Mouse (Mus musculus) thymus, adult 2 months (tissue): ENCODE data around the gene Dync1h1. TPM values are rescaled to one million over a fixed set of nuclear protein-coding genes. Genes with fewer than 3 reads are reported as not detected.

Experiments
- DNase-seq: peaks from one replicate; pipeline ENCODE4 v3.0.0; 2021
- H3K27ac ChIP-seq: fragments of 200-500 bp; 2 replicates; pipeline ENCODE4 v1.5.1; 2012; ENCODE audit warnings: low read length, control low read depth; ENCODE audit not compliant: control insufficient read depth, insufficient read depth
- H3K27me3 ChIP-seq: fragments of 200-500 bp; 2 replicates; pipeline ENCODE4 v1.6.1; 2012; ENCODE audit warnings: mild to moderate bottlenecking, low read length, moderate library complexity, mixed read lengths; ENCODE audit not compliant: control insufficient read depth, insufficient read depth
- H3K36me3 ChIP-seq: fragments of 200-500 bp; 2 replicates; pipeline ENCODE4 v1.6.1; 2012; ENCODE audit warnings: mild to moderate bottlenecking, low read length, moderate library complexity; ENCODE audit not compliant: control insufficient read depth, insufficient read depth
- H3K4me1 ChIP-seq: fragments of 200-500 bp; replicated peaks from 2 replicates; pipeline ENCODE4 v1.6.1; 2012; ENCODE audit warnings: low read length; ENCODE audit not compliant: control insufficient read depth, insufficient read depth
- H3K4me3 ChIP-seq: fragments of 200-500 bp; 2 replicates; pipeline ENCODE4 v1.5.1; 2012; ENCODE audit warnings: mild to moderate bottlenecking, low read length, control low read depth, moderate library complexity; ENCODE audit not compliant: control insufficient read depth, insufficient read depth
- CTCF ChIP-seq: fragments of 200-500 bp; IDR thresholded peaks from 2 replicates; pipeline ENCODE4 v1.5.1; 2012; ENCODE audit warnings: mild to moderate bottlenecking, control low read depth, low read length, moderate library complexity, borderline replicate concordance; ENCODE audit not compliant: control insufficient read depth, poor library complexity, insufficient read depth; ENCODE audit errors: extremely low read depth
- POLR2A ChIP-seq: fragments of 200-500 bp; IDR thresholded peaks from 2 replicates; pipeline ENCODE4 v1.6.1; 2012; ENCODE audit warnings: mild to moderate bottlenecking, low read length, control low read depth, moderate library complexity; ENCODE audit not compliant: control insufficient read depth, poor library complexity, insufficient read depth; ENCODE audit errors: extremely low read depth
- WGBS: fragments of 180-500 bp; shearing (Covaris S2); methylation state at CpG from one replicate; pipeline ENCODE4 v1.1.7; 2018; 5-methylcytosine and 5-hydroxymethylcytosine counted together
- polyA plus RNA-seq: library from polyadenylated mRNA; depleted of rRNA; stranded (reverse); fragments of >200 nt; gene quantifications from 2 replicates; pipeline ENCODE4 v1.2.3, GENCODE M21; 2012

Dync1h1 gene
- polyA plus RNA-seq, 1 experiment: 341 TPM

- H3K27ac ChIP-seq: no peak overlapping the region
- H3K4me3 ChIP-seq: no peak overlapping the region
- no peaks in the 10 kb centered on the region for H3K4me1 ChIP-seq
- whole genome bisulfite sequencing: 98% methylated on average over 13 of the region's 13 CpGs
- H3K36me3 ChIP-seq: peaks cover 92% of the 10 kb centered on the region
- DNase-seq: no peak
- no peaks in the 10 kb centered on the region for H3K27me3 ChIP-seq
- TF ChIP-seq POLR2A (no peak), CTCF (no peak)
Measured at GRCm38 (mm10) chr12:110637507-110638114, 36.4 kb downstream of the Dync1h1 start.

GRCm38 (mm10) chr12:110650241-110650641 lies 49.0 kb downstream of the Dync1h1 start:
- no peak for DNase-seq
- Histone ChIP-seq H3K4me1 (no peaks in the 10 kb centered on the region), H3K27me3 (no peaks in the 10 kb centered on the region), H3K36me3 (peaks cover 87% of the 10 kb centered on the region), H3K27ac (no peak overlapping the region), H3K4me3 (no peak overlapping the region)
- no peak for TF ChIP-seq POLR2A
- no peak for TF ChIP-seq CTCF
- 96% methylated on average over 8 of the region's 8 CpGs for WGBS

GRCm38 (mm10) chr12:110651464-110651863 lies 50.2 kb downstream of the Dync1h1 start:
- Histone ChIP-seq H3K36me3 (peaks cover 89% of the 10 kb centered on the region), H3K27ac (no peak overlapping the region), H3K27me3 (no peaks in the 10 kb centered on the region), H3K4me1 (no peaks in the 10 kb centered on the region), H3K4me3 (no peak overlapping the region)
- DNase-seq: no peak
- WGBS: 98% methylated on average over 17 of the region's 17 CpGs
- TF ChIP-seq POLR2A: no peak
- TF ChIP-seq CTCF: no peak

GRCm38 (mm10) chr12:110661746-110662145 lies 60.5 kb downstream of the Dync1h1 start:
- Histone ChIP-seq H3K27me3 (no peaks in the 10 kb centered on the region), H3K27ac (no peak overlapping the region), H3K4me1 (no peaks in the 10 kb centered on the region), H3K4me3 (no peak overlapping the region), H3K36me3 (peaks cover 86% of the 10 kb centered on the region)
- no peak for DNase-seq
- no peak for TF ChIP-seq CTCF
- no peak for TF ChIP-seq POLR2A
- 96% methylated on average over 14 of the region's 14 CpGs for WGBS

GRCm38 (mm10) chr12:110667466-110668077 lies 66.3 kb downstream of the Dync1h1 start:
- 91% methylated on average over 13 of the region's 13 CpGs for WGBS
- H3K27me3 ChIP-seq: no peaks in the 10 kb centered on the region
- H3K27ac ChIP-seq: no peak overlapping the region
- no peaks in the 10 kb centered on the region for H3K4me1 ChIP-seq
- peaks cover 37% of the 10 kb centered on the region for H3K36me3 ChIP-seq
- TF ChIP-seq POLR2A: no peak
- no peak for TF ChIP-seq CTCF
- no peak overlapping the region for H3K4me3 ChIP-seq
- DNase-seq: no peak

- H3K27ac ChIP-seq: no peak overlapping the region
- 66% methylated on average over 5 of the region's 5 CpGs for WGBS
- DNase-seq: peak; percentile 35
- H3K4me3 ChIP-seq: no peak overlapping the region
- H3K4me1 ChIP-seq: no peaks in the 10 kb centered on the region
- no peaks in the 10 kb centered on the region for H3K27me3 ChIP-seq
- H3K36me3 ChIP-seq: no peaks in the 10 kb centered on the region
- no peak for TF ChIP-seq POLR2A
- no peak for TF ChIP-seq CTCF
Measured at GRCm38 (mm10) chr12:110674243-110674642, 73.0 kb downstream of the Dync1h1 start.
